Mouse (Mus musculus) small intestine, adult 2 months (tissue): ENCODE data around the gene Mkrn1.

Source experiments
- CTCF ChIP-seq: fragments of 200-500 bp; IDR thresholded peaks from 2 replicates; pipeline ENCODE4 v1.5.1; 2012; ENCODE audit warnings: low read depth, mild to moderate bottlenecking, control low read depth, inconsistent platforms, low read length, moderate library complexity, mixed read lengths; ENCODE audit not compliant: insufficient replicate concordance, insufficient read length; ENCODE audit errors: extremely low read depth
- POLR2A ChIP-seq: fragments of 200-500 bp; IDR thresholded peaks from 2 replicates; pipeline ENCODE4 v1.6.1; 2012; ENCODE audit warnings: low read depth, mild to moderate bottlenecking, control low read depth, inconsistent platforms, low read length, moderate library complexity

GRCm38 (mm10) chr6:39369631-39370030 lies 50.6 kb downstream of the Mkrn1 start:
- no peak for TF ChIP-seq CTCF
- no peak for TF ChIP-seq POLR2A
